Mouse (Mus musculus) adipose tissue, adult 10 weeks (tissue): ENCODE data around the gene Amelx. TPM values are rescaled to one million over a fixed set of nuclear protein-coding genes. Genes with fewer than 3 reads are reported as not detected.

Experiments used
- polyA plus RNA-seq: library from polyadenylated mRNA; stranded (reverse); fragments of 350-450 nt; fragmentation: Illumina TruSeq; extraction: RNeasy Lipid Tissue Mini Kit (QIAGEN cat#74804); gene quantifications from one replicate; pipeline ENCODE4 v1.2.3, GENCODE M21; 2014; ENCODE audit warnings: low read depth, low replicate concordance

Gene Amelx
- not detected for polyA plus RNA-seq

GRCm38 (mm10) chrX:169187100-169187499, at the start of gene Amelx:
Gene Amelx, minus strand, starts transcription at chrX:169187200.

Other genes with a start within 250 kb of the Amelx start
- 9.3 TPM for gene Hccs, start 133.2 kb upstream of the Amelx start, polyA plus RNA-seq